Mouse (Mus musculus) spleen, postnatal 14 days (tissue): Measurements from ENCODE around the gene Adal.
A peak's percentile ranks its signal among the peaks of the same experiment; 100 is the strongest.
"Not testable (repeated sequence)": the region's sequence is repeated elsewhere in the genome, so short reads cannot be mapped to it uniquely, and the experiment has no call there.

Experiments used
- DNase-seq, 2 experiments: peaks; one replicate each; pipeline ENCODE4 v3.0.0; 2021 to 2022; ENCODE audit warnings: low spot score in 2 of 2

Adal gene

GRCm38 (mm10) chr2:121140018-121140882 is at the start of gene Adal, which contains the start of gene Lcmt2:
Adal (plus strand) TSS chr2:121140428.
Lcmt2 (minus strand) TSS chr2:121140653.
- peak; percentile 74 to 88 for DNase-seq

DNA sequence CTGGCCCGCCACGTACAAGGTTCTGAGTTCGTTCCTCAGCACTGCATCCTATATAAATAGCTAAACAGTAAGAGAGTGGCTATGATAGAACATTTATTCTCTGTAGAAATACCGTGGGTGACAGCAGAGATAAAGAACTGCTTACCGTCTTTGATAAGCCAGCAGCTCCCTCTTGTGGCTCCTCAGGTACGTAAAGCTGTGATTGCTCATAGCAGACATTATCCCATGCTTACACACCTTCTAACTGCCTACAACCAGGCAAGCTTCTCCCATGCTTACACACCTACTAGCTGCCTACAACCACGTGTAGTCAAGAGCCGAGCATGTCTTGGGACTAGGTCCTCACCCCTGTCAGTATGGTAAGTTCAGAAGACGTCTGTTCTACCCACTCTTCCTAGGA is 38.2 kb upstream of the Adal start:
- peak; percentile 21 to 40 for DNase-seq

DNA sequence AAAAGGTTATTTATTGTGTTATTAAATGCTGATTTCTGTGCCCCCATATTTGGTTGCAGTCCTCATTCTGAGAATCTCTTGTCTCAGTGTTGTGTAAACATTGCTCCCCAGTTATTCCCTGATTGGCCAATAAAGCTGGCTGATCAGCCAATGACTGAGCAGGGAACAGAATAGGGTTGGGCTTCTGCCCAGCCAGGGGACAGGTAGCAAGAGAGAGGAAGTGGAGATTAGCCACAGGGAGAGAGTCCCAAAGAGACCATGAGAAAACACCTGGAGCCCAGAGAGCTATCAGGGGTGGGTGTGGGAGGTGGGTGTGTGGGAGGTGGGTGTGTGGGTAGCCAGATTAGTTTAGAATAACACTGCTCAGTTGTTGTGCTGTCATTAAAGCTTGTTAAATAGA is 34.3 kb upstream of the Adal start:
- no peak for DNase-seq

DNA sequence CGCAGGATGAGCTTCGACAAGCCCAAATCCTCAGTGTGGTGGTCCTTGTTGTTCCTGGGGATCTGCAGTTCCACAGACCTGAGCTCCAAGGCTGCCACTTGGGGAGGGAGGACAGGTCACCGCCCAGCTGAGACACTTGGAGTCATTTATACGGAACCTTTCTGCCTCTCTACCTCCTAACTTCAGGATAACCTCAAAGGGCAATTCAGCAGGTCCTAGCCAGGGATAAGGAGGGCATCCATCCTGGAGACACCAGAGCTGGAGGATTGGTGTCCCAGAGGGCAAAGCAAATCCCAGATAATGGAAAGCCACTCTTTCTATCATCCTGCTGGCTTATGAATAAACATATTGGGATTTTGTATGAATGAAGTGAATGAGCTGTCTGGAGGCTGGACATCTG is 30.5 kb upstream of the Adal start, which contains the start of gene Tgm7:
Gene Tgm7, minus strand, starts transcription at position 101 of the 400 bp plus-strand sequence.
- DNase-seq = no peak

DNA sequence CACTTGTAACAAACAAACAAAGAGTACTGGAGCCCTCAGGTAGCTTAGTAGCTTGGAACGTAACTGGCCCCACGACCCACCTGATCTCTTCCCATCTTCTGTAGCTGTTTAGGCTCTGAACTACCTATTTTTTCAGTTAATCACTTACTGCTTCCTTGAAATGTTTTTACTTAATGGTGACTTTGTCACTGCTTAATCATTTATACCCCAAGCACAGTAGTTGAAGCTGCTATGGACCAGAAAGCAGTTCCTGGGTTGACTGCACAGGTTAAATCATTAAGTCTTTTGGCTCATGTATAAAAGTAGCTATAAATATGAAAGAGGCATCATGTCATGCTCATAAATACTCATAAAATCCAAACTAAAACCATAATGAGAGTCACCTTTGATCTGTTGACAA is 24.8 kb upstream of the Adal start:
- DNase-seq = no peak

DNA sequence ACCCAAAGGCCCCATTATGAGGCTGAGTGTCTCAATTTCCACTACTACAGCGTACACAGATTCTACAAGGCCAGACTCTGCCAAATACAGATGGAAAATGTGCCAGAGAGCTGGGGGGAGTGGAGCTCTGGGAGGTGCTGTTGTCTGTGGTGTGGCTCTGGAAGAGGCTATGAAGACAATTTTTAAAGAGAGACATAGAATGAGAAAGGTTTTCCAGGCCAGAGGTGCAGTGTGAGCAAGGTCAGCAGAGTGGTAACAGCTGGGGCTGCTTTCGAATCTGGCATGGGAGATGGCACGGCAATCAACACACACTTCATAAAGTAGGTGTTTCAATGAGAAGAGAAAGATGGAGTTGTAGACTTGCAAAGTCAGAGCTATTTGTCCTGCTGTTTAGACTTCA is 21.0 kb upstream of the Adal start:
- DNase-seq = no peak

GRCm38 (mm10) chr2:121126302-121126701 is 13.9 kb upstream of the Adal start:
- DNase-seq = not testable (repeated sequence)

GRCm38 (mm10) chr2:121127536-121127935 is 12.7 kb upstream of the Adal start:
- no peak for DNase-seq

DNA sequence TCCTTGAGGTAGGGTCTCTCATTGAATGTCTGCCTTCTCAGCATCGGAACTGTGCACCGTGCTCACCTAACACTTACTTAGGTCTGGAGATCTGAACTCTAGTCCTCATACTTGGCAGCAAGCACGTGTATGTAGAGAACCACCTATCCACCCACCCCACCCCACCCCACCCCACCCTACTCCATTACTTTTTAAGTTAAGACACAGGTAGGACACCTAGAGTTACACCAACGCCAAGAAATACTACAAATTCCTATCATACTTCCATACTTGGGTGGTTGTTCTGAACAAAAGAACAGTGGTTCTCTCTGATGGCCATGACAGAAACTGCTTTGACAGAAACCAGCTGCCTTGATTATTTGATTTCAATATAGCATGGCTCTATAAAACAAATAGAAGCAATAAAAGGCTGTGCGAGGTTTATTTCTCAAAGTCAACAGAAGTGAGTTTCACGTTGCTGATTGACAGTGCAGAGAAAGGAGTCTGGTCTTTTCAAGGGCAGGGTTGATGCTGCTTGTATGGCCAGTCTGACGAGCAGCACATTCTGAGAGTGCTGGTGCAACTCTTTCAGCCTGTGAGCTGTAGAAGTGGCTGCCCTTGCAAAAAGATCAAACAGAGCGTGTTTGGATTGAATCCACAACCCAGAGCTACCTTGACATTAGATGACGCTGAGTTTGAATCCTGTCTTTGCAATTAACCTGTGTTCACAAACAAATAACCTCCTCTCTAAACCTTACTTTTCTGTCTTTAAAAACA is 11.2 kb upstream of the Adal start:
- DNase-seq = no peak

- DNase-seq = no peak
Observed at GRCm38 (mm10) chr2:121132822-121133221, 7.4 kb upstream of the Adal start.

- DNase-seq = no peak
Observed at GRCm38 (mm10) chr2:121137371-121137770, 2.9 kb upstream of the Adal start.

DNA sequence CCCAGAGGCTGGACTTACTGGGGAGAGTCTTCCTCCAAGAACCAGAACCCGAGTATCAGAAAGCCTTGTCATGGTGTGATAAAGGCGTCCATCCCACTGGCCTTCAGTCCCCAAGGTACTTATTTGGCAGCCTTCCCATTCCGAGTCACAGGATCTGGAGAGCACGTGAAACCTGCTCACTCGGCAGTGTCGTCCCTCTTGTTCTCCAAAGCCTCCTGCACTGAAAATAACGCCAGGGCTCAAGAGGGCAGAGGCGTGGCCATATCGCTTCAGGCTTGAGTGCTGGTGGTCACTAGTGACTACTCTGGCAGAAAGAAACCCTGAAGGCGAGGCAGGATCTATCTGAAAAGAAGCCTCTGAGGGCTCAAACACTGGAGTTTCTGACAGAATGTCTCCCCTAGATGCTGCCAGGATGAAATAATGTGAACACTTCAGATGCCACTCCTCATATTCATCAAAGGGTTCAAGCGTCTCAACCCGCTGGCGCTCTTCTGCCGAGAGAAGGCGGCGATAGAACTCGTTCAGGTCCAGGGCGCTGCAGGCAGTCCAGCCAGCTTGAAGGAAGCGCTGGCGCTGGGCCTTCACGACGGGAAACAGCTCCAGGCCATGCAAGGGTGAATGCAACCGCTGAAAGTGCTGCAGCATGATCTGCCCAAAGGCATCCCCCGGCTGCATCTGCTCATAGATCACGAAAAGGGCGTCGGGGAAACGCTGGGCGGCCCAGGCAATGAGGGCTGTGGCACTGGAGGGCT is 786 bp upstream of the Adal start:
- DNase-seq = peak; percentile 8 to 11

DNA sequence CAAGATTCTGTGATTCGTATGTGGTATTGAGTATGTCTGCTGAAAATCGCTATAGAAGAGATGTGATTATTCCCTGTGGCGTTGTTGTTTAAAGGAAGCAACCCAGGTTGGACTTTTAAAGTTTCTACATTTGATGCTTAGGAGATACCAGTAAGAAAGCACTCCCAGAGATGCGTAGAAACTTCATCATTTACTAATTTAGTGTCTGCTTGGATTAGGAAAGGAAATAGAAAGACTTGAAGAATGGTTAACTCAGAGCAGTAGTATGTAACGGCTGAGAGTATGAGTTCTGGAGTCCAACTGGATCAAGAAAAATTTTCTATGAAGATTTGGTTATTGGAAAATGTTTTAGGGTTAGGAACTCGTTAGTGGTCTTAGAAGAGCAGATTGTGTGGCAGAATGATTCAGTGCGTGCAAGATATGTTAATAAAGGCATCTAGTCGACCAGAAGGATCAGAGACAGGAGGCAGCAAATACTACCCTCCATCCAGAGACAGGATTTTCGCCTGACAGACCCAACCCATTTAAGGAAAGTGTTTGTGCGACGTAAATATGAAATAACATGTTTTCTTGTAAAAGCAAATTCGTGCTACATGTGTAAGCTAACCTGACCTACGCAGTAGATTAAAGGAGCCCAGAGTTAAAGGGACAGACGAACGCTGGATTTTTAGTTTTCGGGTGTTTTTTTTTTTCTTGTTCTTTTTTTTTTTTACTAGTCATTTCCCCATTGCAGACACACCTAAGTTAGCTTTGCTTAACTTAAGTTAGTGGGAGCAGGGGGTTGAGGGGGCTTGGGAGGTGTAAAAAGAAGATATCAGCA is 1.2 kb downstream of the Adal start:
- DNase-seq = no peak

- DNase-seq = no peak
Observed at GRCm38 (mm10) chr2:121142415-121142814, 2.2 kb downstream of the Adal start.

GRCm38 (mm10) chr2:121149679-121150078 is 9.5 kb downstream of the Adal start:
- no peak for DNase-seq

DNA sequence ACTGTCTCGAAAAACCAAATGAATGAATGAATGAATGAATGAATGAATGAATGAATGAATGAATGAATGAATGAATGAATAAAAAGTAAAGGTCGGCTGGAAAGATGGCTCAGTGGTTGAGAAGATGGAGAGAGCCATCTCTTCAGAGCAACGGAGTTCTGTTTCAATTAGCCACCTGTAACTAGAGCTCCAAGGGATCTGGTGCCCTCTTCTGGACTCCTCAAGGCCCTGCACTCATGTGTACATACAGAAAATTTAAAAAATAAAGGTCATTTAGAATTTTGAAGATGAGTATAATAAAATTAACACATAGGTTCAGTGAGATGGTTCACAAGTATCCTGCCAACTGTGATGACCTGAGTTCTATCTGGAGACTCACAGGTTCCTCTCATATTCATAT is 12.9 kb downstream of the Adal start:
- no peak for DNase-seq

DNA sequence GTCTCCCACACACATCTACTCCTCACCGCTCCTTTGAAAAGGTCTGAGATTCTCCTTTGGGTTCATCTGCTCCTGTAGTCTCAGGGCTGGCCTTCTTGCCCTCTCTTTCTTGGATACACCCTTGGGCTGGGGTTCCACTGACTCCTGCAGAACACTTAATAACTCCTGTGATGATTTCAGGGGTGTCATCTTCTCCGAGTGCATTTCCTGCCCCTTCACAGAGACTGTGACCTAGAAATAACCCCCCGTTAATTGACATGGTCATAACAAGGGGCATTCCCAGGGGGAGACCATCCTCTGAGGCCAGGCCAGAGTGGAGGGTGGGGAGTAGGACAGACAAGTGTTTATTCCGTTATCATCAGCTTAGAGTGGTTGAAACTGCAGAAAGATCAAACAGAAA is 28.9 kb downstream of the Adal start:
- DNase-seq = no peak

GRCm38 (mm10) chr2:121169902-121170301 is 29.7 kb downstream of the Adal start:
- DNase-seq = peak in 1 of 2 experiments; percentile 4

DNA sequence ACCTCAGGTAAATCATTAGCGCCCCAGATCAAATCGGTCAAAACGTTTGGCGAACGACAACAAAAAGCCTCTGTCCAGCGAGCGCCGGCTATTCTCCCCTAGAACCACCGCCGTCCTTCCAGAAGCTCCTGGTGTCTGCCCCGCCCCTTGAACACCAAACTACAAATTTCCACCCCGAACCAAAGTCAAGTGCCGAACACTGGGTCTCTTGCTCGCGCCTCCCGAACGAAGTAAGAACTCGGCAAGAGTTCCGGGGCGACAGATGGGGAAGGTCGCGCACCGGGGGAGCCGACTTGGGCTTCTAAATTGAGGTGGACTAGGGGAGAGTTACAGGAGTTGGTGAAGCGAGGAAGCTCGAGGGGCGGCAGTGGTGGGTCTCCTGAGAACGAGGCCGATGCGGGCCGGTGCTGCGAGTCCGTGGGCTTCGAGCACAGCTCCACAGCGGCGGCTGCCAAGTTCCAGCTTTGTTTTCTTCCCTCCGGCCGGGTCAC is 30.3 kb downstream of the Adal start, which contains the start of gene Tubgcp4:
Gene Tubgcp4, plus strand, starts transcription at position 174 of the 491 bp plus-strand sequence.
- DNase-seq = peak in 1 of 2 experiments; percentile 23

- DNase-seq = peak; percentile 85
Observed at GRCm38 (mm10) chr2:121170980-121171742, 30.9 kb downstream of the Adal start, which contains the start of gene Zscan29. Zscan29 (minus strand) TSS chr2:121171125.
